Mouse (Mus musculus) heart, postnatal 4 days (tissue): ENCODE measurements around the gene Tprn. TPM values are rescaled to one million over a fixed set of nuclear protein-coding genes. Genes with fewer than 3 reads are reported as not detected.

Source experiments
- DNase-seq: peaks from one replicate; pipeline ENCODE4 v3.0.0; 2021
- total RNA-seq, 2 experiments: library from RNA; stranded (reverse); gene quantifications; 2 replicates each; pipeline ENCODE4 v1.2.3; 2021

Tprn gene
- 1 to 10 TPM; 4.9 to 5.7 TPM for total RNA-seq

DNA sequence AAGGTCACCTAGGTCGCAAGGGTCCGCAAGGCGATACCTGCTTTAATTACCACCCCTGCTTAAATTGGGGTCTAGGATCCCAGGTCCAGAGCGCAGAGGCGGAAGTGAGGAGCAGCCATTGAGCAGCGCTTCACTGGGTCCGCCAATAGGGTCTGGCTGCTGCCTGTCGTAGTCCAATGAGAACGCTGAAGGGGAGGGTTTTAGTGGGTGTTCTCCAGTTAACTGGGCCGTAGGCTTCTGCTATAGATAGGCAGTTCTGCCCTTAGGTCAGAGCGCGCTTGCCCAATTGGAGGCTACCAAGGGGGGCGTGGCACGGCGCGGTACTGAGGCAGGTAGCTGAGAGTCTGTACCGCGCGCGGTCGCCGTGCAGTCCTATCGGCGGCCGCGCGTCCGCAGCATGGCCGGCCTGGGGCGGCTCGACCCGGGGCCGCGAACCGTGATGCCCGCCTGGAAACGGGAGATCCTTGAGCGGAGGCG lies at the start of gene Tprn:
Gene Tprn (plus strand): TSS at position 328 of the 477 bp plus-strand sequence.
- DNase-seq, result peak; percentile 93

DNA sequence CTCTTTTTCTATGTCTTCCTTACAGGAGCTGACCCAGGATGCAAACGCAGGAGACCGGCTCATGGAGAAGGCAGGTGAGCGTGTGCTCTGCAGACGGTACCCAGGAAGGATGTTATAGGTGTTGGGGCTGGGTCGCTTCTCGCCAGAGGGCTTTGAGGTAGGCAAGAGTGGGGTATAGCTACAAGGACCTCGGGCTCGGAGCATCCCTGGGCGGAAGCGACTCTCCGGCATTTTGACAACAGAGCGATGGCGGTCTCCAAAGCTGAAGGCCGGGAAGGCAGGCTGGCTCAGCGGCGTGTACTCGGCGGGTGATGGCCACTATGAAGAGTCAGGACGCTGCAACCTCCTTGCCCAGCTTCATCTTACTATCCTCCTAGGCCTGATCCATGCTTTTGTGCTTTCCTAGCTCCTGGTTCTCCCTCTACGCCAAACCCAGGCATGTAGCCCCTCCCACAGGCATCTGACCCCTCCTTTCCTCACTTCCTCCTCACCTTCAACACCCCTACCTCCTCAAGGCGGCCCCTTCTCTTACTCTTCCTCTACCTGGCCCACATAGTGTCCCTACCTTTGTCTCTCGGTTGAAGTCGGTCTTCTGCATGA lies 49.1 kb upstream of the Tprn start:
- DNase-seq, result no peak

DNA sequence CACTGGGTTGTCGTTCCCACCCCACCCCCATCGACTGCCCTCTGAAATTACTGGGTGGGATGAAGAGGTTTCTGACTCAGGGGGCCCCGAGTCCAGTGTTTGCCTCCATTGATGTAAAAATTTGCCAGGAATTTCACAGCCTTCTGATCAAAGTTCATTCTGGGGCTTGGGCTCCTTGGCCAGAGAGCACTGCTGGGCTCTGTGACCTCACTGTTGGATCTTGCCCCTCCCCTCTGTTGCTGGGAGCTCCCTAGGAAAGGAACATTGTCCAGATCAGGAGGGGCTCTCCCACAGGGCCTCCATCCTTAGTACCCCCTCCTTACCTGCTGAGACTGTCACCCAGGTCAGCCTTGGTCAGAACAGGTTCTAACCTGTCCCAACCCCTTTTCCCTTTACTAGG lies 48.0 kb upstream of the Tprn start, which contains the start of gene Stpg3:
Gene Stpg3 (minus strand): TSS at position 194 of the 400 bp plus-strand sequence.
- DNase-seq, result no peak

DNA sequence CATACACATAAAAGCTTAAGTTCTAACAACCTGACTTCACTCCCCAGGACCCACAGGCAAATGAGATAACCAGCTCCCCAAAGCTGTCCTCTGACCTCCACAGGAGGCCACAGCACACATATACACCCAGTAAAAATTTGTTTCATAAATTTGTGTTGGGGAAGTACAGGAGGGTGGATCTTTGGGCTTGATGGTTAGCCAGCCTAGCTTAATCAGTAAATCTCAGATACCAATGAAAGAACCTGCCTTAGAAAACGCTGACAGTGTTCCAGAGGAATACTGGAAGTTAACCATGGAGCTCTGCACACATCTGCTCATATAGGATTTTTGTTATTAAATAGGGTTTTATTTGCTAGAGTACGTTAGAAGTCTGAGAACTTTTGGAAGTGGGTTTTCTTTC lies 44.8 kb upstream of the Tprn start:
- no peak for DNase-seq

DNA sequence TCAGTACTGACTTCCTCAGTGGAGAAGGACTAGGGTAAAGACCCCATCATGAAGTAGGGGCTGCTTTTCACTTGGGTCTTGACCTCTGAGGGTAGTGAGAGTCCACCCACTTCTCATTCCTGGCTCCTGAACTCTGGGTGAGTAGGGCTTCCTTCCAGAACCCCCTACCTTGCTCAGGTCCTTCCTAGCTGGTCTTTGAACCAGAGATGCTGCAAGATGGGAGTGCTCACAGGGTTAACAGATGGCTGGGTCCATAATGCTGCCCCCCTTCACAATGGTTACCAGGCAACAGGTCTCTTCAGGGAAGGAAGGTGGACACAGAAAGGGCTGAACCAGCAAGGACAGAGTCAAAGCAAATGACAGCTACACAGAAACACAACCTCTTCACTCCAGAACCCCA lies 44.0 kb upstream of the Tprn start, which contains the start of gene Fam166a:
Gene Fam166a (plus strand): TSS at position 301 of the 400 bp plus-strand sequence.
- DNase-seq, result no peak

DNA sequence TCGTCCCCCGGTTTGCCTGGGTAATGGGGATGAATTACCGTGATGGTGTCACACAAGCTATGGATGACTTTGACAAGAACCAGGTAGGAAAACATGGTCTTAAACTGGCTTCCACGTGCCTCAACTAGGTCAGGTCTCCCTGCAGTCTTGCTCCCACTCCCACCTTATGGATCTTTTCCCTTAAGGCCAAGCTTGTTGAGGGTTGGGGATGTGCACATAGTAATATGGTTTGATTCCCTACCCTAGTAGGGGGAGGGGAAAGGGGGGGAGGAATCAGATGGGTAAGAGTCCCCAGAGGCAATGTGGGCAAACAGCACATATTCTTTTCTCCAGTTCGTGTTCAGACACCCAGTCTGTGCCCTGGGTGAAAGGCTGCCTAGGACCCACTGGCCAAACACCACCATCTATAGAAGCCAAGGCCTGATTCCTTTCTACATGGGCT lies 41.1 kb upstream of the Tprn start:
- DNase-seq, result no peak

DNA sequence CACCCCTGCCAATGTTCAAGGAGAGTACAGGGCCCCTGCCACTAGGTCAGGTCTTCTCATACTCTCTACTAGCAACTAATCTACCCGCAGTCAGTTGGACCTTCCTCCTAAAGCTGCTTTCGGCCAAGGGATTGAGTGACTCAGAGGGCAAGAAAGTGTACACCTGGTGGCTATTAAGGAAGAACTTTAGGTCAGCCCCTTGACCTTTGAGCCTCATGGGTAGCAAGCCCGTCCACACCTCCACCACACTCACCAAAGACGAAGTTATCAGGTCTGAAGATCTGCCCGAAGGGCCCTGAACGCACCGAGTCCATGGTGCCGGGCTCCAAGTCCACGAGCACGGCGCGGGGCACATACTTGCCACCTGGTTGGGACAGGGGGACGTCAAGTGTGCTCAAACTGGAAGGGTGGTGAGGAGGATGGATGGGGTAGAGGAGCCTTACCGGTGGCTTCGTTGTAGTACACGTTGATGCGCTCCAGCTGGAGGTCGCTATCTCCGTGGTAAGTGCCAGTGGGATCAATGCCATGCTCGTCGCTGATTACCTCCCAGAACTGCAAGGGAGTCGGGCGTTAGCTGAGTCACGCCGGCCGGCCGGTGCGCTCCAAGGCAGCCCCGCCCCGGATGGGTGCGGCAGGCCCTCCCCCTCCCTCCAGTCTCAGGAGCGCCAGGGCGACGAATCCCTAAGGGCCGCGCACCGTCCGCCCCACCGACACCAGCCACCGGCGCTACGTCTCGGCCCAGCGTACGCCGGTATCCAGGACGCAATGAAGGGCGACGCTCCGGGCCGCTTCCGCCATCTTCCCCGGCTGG lies 38.5 kb upstream of the Tprn start:
- peak; percentile 88 for DNase-seq

DNA sequence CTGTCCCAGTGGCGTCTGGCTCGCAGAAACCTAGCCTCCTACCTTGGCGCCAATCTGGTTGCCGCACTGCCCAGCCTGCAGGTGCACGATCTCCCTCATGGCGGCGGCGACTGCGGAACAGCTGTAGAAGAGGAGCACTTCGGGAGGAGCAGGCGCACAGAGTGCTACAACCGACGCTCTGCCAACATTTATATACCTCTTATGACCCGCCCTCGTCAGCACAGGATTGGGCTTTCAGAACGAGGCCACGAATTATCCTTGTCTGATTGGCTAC lies 38.0 kb upstream of the Tprn start, which contains the start of gene Tubb4b:
Gene Tubb4b (minus strand): TSS at position 211 of the 274 bp plus-strand sequence.
- DNase-seq, result no peak

DNA sequence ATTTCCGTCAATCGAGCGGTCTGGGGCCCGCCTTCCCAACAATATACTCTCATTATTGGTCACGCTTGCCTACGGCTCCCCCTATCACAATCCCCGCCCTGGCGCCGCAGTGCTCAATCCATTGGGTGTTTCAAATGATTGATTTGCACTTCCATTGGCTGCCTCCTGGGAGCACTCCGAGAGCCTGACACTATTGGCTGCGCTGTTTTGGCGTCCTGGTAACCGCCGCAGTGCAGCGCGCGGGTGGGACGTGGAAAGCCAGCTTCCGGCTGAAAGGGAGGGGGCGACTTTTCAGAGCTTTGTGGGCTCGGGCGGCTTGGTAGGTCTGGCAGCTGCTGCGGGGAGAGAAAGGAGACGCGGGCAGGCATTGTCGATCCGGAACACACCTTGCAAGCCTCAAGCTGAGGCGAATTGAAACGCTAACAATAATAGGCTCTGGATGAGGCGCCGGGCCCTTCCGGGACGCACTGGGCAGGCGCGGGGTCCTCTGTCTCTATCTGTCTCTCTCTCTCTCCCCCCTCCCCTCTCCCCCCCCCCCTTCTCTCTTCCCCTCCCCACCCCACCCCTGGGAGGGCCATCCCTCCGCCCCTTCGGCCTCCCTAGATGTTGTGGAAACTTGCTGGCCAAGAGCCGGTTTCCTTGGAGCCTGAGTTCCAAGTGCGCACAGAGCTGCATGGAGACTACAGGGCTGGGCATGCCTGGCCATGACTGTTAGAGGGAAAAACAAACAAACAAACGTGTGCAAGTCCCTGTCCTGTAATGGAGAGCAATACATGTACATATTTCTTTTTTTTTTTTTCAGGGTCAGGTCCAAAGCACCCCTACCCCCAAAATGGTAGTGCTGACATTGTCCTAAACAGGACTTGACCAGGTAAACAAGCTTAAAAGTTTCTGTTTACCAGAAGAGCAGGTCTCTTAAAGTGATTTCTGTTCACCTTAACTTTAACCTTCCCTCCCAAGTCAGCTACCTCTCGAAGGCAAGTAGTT lies 37.4 kb upstream of the Tprn start:
- DNase-seq, result peak; percentile 98

DNA sequence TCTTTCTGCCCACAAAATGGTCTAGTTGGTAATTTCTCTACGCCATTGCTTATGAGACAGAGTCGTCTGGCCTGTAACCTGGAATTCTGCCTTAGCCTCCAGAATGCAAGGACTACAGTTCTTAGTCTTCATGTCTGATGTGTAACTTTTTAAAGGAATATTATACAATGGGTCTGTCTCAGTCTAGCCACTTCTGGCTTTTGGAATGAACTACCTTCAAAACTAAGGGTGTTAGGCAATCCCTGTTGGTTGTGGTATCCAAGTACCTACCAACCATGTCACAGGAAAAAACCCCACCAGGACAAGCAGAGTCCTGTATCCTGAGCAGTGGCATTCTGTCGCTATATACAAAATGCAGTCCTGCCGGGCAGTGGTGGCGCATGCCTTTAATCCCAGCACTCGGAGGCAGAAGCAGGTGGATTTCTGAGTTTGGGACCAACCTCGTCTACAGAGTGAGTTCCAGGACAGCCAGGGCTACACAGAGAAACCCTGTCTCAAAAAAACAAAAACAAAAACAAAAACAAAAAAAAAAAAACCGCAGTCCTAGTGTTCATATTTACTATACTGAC lies 36.5 kb upstream of the Tprn start:
- no peak for DNase-seq

DNA sequence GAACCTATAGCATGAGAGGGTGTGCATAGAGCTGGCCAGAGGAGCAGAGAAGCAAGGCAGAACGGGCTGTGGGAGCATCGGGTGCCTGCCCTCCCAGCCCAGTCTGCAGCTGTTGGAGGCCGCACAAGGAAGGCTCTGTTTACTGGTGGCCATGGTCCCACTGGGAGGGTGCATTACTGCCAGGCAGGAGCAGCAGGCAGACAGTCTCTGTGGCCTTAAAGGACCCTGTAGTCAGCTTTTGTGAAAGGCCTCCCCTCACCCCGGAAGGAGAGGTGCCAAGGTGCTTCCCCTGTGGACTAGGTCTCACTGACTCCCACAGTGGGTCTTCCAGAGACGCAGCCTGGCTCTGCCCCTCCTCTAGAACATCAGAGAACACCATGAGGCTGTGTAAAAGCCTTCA lies 35.6 kb upstream of the Tprn start:
- DNase-seq, result no peak

DNA sequence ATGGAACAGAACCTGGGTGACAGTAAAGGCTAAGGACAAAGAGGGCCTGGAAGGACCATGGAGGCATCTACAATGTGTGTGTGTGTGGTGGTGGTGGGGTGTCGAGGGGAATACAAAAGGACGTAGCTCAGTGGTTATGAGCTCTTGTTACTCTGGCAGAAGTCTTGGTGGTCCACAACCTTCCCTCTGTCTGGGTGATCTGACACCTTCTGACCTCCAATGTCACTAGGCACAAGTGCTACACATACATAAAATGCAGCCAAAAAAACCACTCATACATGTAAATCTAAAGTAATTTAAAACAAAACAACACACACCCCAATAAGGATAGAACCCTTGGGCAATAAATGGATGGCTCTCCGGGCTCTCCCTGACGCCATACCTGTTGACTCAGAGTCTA lies 35.0 kb upstream of the Tprn start:
- DNase-seq, result no peak

DNA sequence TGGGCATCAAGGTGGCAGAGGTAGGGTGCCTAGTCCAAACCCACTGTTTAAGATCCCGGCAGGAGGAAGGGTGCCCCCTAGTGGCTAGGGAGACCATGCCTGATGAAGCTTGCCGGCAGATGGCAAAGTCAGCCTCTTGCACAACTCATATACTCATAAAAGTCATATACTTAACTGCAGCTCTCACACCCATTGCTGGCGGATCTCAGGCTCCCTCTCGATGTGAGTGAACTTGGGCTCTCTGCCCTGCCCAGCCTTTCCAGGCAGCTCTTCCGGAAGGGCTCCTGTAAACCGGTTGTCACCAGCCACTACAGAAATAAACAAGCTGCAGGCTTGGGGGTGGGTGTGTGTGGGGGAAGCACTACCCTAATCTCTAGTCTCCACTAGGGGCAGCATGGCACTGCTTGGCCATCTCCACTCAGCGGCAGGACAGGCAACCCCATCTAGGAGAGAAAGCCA lies 34.0 kb upstream of the Tprn start:
- DNase-seq, result peak; percentile 89

DNA sequence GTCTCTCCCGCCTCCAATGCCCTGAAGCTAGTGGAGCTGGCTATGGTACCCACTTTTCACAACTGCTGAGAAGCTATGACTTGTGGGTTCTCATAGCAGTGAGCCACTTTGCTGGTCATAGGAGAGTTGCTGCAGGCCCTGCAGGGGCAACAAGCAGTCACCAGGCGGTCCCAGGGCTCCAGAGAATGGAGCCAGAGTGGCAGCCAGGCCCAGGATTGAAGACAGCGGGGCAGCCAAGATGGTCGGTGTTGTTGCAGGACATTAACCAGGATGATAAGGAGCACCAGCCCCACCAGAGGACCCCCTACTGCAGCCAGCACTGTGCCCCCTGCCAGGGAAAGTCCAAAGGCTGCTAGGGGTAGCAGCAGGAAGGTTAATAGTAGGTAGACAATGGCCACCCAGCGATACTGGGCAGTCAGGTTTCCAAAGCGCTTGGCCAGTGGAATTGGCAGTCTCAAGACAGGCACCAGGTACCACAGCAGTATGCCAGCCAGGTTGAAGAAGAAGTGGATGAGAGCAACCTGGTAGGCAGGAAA lies 33.4 kb upstream of the Tprn start:
- no peak for DNase-seq

DNA sequence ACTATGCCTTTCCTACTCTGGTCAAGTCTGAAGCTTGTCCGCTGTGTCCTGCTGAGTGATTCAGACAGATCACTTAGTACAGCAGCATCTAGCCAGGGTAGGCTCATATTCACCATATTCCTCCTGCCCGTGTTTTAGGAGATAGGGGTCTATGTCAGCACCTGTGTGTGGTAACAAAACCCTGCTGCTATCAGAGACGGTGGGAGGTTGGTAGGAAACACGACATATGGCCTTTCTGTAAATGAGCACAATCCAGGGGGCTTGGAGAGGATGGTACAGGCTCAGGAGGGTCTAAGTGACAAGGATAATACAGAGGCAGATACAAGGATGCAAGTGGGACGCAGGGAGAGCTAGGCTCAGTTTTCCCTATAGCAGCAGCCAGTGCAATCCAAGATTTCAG lies 32.8 kb upstream of the Tprn start:
- no peak for DNase-seq

DNA sequence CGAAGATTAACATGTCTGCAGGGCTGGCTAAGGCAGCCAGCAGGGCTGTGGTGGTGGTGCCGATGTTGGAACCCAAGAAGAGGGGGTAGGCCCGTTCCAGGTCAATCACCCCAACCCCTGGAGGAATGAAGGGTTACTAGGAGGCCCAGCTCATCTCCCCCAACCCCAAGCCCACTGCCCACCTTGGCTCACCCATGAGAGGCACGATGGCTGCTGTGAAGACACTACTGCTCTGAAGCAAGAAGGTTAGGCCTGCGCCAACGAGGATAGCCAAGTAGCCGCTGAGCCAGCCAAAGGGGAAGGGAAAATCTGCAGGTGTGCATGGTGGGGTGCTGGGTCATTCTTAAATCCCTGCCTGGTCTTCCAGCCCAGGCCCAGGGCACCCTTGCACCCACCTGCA lies 31.8 kb upstream of the Tprn start:
- DNase-seq, result no peak

DNA sequence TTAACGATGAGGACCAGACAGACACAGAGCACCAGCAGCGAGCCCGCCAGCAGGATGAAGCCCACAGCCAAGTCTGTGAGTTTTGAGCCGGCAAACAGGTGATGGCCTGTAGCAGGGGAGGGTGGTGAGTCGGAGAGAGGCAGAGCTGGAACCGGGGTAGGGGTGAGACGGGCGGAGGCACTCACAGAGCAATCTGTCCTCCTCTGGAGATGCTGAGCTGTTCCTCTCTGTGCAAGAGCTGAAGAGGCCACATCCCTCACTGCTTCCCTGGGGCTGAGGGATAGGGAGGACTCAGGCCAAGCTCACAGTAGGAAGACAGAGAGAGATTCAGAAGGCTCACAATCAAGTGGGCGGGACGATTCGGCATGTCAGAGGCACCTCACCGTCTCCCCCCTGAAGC lies 31.4 kb upstream of the Tprn start:
- DNase-seq, result no peak

DNA sequence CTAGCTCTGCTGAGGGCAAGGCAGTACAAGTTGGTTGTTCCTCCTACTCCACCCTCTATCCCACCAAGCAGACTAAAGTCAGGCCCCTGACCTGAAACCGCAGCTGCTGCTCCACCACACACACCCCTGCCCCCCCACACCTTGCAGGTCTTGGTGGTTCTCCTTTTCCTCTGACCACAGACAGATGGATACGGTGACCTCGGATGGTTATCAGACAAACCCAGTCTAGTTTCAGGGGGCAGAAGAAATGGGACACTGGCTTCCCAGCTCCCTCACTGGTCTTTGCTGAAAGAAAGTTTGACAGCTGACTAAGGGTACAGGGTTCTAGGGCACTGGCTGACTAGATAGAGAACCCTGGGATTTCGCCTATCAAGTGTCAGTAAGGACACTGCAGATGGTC lies 29.0 kb upstream of the Tprn start:
- DNase-seq, result no peak

DNA sequence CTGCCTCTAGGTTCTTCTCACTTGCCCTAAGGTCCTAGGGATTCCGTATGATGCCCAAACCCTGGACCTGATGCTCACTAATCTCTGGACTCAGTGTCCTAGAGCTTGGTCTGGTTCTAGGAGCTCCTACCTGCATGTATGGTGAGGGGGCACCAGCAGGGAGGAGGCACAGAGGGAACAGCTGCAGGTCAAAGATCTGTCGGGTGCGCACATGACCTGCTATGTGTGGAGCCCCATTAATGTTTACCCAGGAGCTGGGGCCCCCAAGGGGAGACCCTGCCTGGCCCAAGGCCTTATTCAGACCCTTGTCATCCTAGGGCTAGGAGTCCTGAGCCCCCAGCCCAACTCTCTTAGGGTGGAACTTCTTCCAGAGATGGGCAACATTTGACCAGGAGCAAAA lies 28.4 kb upstream of the Tprn start, which contains the start of gene Slc34a3:
Gene Slc34a3 (minus strand): TSS at position 315 of the 400 bp plus-strand sequence.
- DNase-seq, result no peak

DNA sequence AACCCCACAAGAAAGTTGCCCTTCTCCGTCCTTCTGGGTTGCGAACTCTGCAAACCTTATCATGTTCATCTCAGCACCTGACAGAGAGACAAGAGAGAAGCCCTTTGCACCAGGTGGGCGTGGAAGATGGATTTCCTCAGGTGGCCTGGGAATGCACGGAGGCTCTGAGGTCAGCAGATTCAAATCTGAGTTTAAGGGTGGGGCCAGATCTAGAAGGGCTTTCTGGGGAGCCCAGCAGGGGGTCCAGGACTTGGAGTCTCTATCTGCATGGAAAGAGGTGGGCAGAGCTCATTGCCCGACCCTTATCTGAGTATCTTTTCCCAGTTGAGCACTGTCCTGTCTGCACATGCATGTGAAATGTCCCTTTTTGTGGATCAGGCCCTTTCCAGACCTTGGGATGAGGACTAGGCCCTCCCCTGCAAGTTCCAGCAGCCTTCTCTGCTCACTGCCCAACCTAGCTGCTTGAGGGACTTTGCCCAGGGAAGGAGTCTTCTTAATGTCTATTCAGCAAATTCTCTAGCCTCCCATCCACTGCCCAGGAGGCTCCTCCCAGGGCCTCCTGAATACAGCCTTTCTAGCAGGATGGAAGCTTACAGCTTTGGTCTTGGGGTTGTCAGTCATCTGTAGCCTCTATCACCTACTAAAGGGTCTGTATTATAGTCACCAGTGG lies 27.7 kb upstream of the Tprn start:
- no peak for DNase-seq

DNA sequence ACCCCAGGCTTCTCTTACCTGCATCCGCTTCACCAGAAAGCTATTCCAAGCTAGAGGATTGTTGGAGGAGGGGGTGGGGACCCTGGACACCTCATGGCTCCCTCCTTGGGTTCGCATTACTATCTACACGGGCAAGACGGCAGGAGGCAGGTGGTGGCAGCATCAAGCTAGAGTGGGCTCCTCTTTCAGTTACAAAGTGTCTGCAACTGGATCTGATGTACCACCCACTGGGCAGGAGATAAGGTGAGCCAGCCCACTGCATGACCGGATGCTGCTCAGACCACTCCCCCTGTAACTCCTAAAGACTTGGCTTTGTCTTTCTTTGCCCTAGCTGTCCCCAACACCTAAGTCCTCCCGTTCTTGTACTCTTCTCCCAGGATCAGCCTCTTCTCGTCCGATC lies 25.8 kb upstream of the Tprn start, which contains the start of gene Rnf224:
Gene Rnf224 (minus strand): TSS at position 174 of the 400 bp plus-strand sequence.
- no peak for DNase-seq
